Mouse (Mus musculus) forebrain, embryonic 16.5 days (tissue): ENCODE measurements around the gene Ubash3a. TPM values are rescaled to one million over a fixed set of nuclear protein-coding genes. Genes with fewer than 3 reads are reported as not detected.

Experiments
- ATAC-seq: fragments of 200-750 bp; cut with Nextera tagmentation; 2 replicates; pipeline ENCODE4 v1.8.0; 2017; ENCODE audit warnings: mild to moderate bottlenecking, moderate library complexity
- H3K27ac ChIP-seq: fragments of 300-500 bp; sonication (generic); 2 replicates; pipeline ENCODE4 v1.5.1; 2014; ENCODE audit warnings: low read length, control low read depth
- H3K27me3 ChIP-seq: fragments of 300-500 bp; sonication (generic); replicated peaks from 2 replicates; pipeline ENCODE4 v1.6.1; 2014; ENCODE audit warnings: low read length; ENCODE audit not compliant: control insufficient read depth, insufficient read depth
- H3K36me3 ChIP-seq: fragments of 300-500 bp; sonication (generic); 2 replicates; pipeline ENCODE4 v1.6.1; 2014; ENCODE audit not compliant: control insufficient read depth, insufficient read depth
- H3K4me1 ChIP-seq: fragments of 300-500 bp; sonication (generic); replicated peaks from 2 replicates; pipeline ENCODE4 v1.6.1; 2014; ENCODE audit warnings: low read length; ENCODE audit not compliant: control insufficient read depth, insufficient read depth
- H3K4me2 ChIP-seq: fragments of 300-500 bp; sonication (generic); 2 replicates; pipeline ENCODE4 v1.6.1; 2014; ENCODE audit warnings: mild to moderate bottlenecking, low read length, control low read depth
- H3K4me3 ChIP-seq: fragments of 300-500 bp; sonication (generic); replicated peaks from 2 replicates; pipeline ENCODE4 v1.5.1; 2014; ENCODE audit warnings: mild to moderate bottlenecking, low read length, control low read depth
- H3K9ac ChIP-seq: fragments of 300-500 bp; sonication (generic); replicated peaks from 2 replicates; pipeline ENCODE4 v1.6.1; 2014; ENCODE audit warnings: low read depth, low read length, control low read depth
- H3K9me3 ChIP-seq: fragments of 300-500 bp; sonication (generic); 2 replicates; pipeline ENCODE4 v1.6.1; 2016; ENCODE audit warnings: low read length; ENCODE audit not compliant: control insufficient read depth
- WGBS: fragments of 180-500 bp; shearing (Covaris S2); extraction: QIAGEN DNeasy Blood & Tissue Kit; methylation state at CpG from one replicate; pipeline ENCODE4 v1.1.7; 2014; 5-methylcytosine and 5-hydroxymethylcytosine counted together
- polyA plus RNA-seq: library from polyadenylated mRNA; unstranded; fragments of >200 nt; fragmentation: Nextera tagmentation; extraction: Ambion mirVana; gene quantifications from 2 replicates; pipeline ENCODE4 v1.2.1, GENCODE M21; 2015

The Ubash3a gene
- polyA plus RNA-seq, 1 experiment from 2014 or later: not detected

GRCm38 (mm10) chr17:31183180-31183974, 24.3 kb upstream of the Ubash3a start:
- no peak for ATAC-seq
- WGBS: 70% methylated on average over 12 of the region's 12 CpGs
- no peaks in the 10 kb centered on the region for H3K27me3 ChIP-seq
- no peak overlapping the region for H3K4me3 ChIP-seq
- H3K4me2 ChIP-seq: no peak overlapping the region
- H3K9ac ChIP-seq: no peak overlapping the region
- no peak overlapping the region for H3K27ac ChIP-seq
- no peaks in the 10 kb centered on the region for H3K4me1 ChIP-seq
- H3K36me3 ChIP-seq: no peaks in the 10 kb centered on the region
- H3K9me3 ChIP-seq: no peaks in the 10 kb centered on the region

DNA sequence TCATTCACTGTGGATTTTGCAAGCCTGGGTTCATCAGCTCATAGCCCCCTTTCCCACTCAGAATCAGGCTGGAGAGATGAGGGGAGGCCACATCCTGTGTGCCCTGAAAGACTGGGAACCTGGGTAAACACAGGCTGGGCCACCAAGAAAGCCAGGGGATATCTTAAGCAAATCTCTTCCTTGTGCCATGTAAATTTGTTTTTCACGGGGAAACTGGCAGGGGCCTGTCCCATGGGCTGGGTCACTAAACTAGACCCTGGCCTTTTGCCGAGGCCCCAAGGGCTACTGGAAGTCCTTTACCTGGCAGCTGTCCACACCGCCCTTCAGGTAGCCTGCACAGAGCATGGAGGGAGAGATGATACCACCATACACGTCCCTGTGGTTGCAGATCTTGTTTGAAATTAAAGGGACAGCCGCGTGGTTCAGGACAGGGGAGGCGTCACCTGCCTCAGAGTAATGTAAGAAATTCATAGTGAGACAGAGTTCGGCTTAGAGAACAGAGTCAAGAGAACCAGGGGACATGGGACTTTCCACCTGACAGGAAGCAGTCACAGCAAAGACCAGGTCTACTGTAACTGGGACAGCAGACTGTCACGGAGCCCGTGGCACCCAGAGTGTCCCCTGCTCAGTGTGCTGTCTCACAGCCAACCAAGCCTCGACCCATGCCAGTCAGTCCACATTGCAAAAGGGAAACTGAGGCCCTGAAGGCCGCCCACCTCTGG, 23.2 kb upstream of the Ubash3a start:
- Histone ChIP-seq H3K4me3 (no peak overlapping the region), H3K4me1 (no peaks in the 10 kb centered on the region), H3K36me3 (no peaks in the 10 kb centered on the region), H3K9me3 (no peaks in the 10 kb centered on the region), H3K27me3 (no peaks in the 10 kb centered on the region), H3K9ac (no peak overlapping the region), H3K27ac (no peak overlapping the region), H3K4me2 (no peak overlapping the region)
- WGBS: 84% methylated on average over 12 of the region's 12 CpGs
- no peak for ATAC-seq

DNA sequence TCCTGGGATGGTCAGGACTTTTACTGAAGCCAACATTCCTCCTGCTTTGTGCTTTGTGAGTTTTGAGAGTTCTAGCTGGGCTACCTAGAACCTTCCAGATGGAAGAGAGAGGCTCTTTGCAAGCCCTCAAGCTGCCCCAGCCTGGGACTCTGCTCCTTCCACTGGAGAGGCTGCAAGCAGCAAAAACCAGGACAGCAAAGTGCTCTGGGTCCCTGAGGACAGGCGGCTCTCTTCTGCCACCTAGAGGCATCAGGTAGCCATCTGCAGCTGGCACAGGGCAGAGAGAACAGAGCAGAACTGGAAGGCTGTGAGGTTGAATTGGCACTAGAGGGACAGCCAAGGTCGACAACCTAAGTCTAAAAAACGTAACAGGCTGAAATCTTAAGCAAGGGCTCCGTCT, 20.3 kb upstream of the Ubash3a start:
- 23% methylated on average over 4 of the region's 4 CpGs for WGBS
- no peak overlapping the region for H3K4me3 ChIP-seq
- no peak for ATAC-seq
- H3K4me1 ChIP-seq: no peaks in the 10 kb centered on the region
- H3K4me2 ChIP-seq: no peak overlapping the region
- no peak overlapping the region for H3K9ac ChIP-seq
- H3K27me3 ChIP-seq: no peaks in the 10 kb centered on the region
- H3K9me3 ChIP-seq: no peaks in the 10 kb centered on the region
- no peaks in the 10 kb centered on the region for H3K36me3 ChIP-seq
- H3K27ac ChIP-seq: no peak overlapping the region

DNA sequence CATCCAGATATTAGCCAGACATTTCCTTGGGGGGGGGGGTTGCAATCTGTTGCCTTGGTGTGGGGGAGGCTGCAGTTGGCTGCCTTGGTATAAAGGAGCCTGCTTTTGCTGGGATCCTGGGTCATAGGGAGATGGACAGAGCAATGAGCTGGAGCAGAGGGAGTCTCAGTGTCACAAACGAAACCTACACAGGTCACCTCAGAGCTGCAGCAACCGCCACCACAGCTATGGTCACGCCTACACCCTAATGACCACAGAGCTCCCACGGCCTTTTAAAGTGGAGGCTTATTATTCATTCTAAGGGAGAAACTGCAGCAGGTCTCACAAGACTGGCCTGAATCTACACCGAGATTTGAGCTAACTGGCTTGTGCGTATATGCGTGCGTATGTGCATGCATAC, 15.8 kb upstream of the Ubash3a start:
- no peak overlapping the region for H3K4me3 ChIP-seq
- no peak overlapping the region for H3K27ac ChIP-seq
- H3K4me2 ChIP-seq: no peak overlapping the region
- no peaks in the 10 kb centered on the region for H3K9me3 ChIP-seq
- H3K4me1 ChIP-seq: no peaks in the 10 kb centered on the region
- ATAC-seq: no peak
- H3K9ac ChIP-seq: no peak overlapping the region
- H3K27me3 ChIP-seq: no peaks in the 10 kb centered on the region
- 74% methylated on average over 8 of the region's 8 CpGs for WGBS
- H3K36me3 ChIP-seq: no peaks in the 10 kb centered on the region

DNA sequence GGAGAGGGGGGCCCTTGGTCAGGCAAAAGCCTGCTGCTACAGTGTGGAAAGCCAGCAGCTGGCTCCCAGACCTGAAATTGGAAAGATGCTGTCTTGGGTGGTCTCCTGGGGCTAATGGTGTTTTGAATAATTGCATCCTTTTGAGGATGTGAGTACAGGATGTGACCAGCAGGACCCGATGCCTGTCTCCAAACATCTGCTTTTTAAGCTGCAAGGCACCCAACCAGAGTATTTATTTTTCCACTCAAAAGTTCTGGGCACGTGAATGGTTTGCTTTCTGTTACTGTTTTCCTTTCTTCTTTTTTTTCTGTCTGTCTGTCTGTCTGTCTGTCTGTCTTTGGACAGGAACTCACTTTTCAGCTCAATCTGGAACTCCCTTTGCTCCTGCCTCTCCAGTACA, 15.0 kb upstream of the Ubash3a start:
- H3K4me3 ChIP-seq: no peak overlapping the region
- ATAC-seq: no peak
- H3K4me2 ChIP-seq: no peak overlapping the region
- H3K4me1 ChIP-seq: no peaks in the 10 kb centered on the region
- no peak overlapping the region for H3K27ac ChIP-seq
- H3K9ac ChIP-seq: no peak overlapping the region
- no peaks in the 10 kb centered on the region for H3K36me3 ChIP-seq
- no peaks in the 10 kb centered on the region for H3K9me3 ChIP-seq
- H3K27me3 ChIP-seq: no peaks in the 10 kb centered on the region
- 40% methylated on average over 2 of the region's 2 CpGs for WGBS

DNA sequence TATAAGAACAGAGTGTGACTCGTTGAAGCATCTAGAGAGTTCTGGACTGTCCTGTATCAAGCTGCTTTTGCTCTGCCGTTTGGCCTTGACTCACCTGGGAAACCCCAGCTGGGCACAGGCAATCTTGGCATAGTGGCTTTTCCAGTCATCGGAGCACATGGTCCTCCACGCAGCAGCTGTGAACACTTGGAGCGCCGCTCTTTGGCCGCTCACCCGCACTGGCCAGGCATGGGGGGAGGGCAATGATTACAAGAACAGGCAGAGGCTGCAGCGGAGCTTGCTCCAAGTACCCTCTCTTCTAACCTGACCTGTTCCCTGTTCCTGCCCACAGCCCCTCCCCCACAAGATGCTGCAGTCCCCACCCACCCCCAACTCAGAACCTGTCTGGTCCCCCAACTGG, 14.3 kb upstream of the Ubash3a start:
- no peak overlapping the region for H3K9ac ChIP-seq
- H3K4me1 ChIP-seq: no peaks in the 10 kb centered on the region
- ATAC-seq: no peak
- H3K27ac ChIP-seq: no peak overlapping the region
- H3K36me3 ChIP-seq: no peaks in the 10 kb centered on the region
- no peak overlapping the region for H3K4me2 ChIP-seq
- H3K9me3 ChIP-seq: no peaks in the 10 kb centered on the region
- whole genome bisulfite sequencing: 85% methylated on average over 9 of the region's 9 CpGs
- H3K27me3 ChIP-seq: no peaks in the 10 kb centered on the region
- H3K4me3 ChIP-seq: no peak overlapping the region

DNA sequence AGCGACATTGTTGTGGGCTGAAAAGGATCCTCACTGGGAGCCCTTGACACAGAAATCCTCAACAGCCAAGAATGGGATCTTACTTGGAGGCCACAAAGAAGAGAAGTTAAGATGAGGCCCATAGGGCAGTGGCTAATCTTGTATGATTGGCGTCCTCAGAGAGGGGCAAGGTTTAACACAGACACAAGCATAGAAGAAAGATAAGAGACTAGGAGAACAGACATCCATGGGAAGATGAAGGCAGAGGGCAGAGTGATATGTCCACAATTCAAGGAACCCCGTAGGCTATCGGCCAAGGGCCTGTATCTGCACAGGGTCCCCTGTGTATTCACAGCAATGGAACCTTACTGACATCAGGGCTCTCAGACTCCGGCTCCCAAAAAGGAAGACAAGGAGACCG, 12.5 kb upstream of the Ubash3a start:
- Histone ChIP-seq H3K9ac (no peak overlapping the region), H3K4me3 (no peak overlapping the region), H3K4me2 (no peak overlapping the region), H3K36me3 (no peaks in the 10 kb centered on the region), H3K27ac (no peak overlapping the region), H3K4me1 (no peaks in the 10 kb centered on the region), H3K27me3 (no peaks in the 10 kb centered on the region), H3K9me3 (no peaks in the 10 kb centered on the region)
- ATAC-seq: no peak
- 87% methylated on average over 6 of the region's 6 CpGs for WGBS

GRCm38 (mm10) chr17:31196283-31196682, 11.4 kb upstream of the Ubash3a start:
- H3K27ac ChIP-seq: no peak overlapping the region
- H3K4me1 ChIP-seq: no peaks in the 10 kb centered on the region
- no peak for ATAC-seq
- WGBS: 90% methylated on average over 7 of the region's 7 CpGs
- H3K4me2 ChIP-seq: no peak overlapping the region
- no peaks in the 10 kb centered on the region for H3K36me3 ChIP-seq
- no peaks in the 10 kb centered on the region for H3K9me3 ChIP-seq
- H3K9ac ChIP-seq: no peak overlapping the region
- H3K27me3 ChIP-seq: no peaks in the 10 kb centered on the region
- no peak overlapping the region for H3K4me3 ChIP-seq

GRCm38 (mm10) chr17:31198877-31199276, 8.8 kb upstream of the Ubash3a start, which contains the start of gene Tmprss3:
Gene Tmprss3 (minus strand): TSS chr17:31198977.
- no peak for ATAC-seq
- Histone ChIP-seq H3K9ac (no peak within 1 kb of the TSS), H3K4me2 (no peak within 1 kb of the TSS), H3K4me3 (no peak within 1 kb of the TSS), H3K27me3 (no peaks in the 10 kb centered on the region), H3K27ac (no peak within 1 kb of the TSS), H3K9me3 (no peaks in the 10 kb centered on the region), H3K4me1 (no peaks in the 10 kb centered on the region), H3K36me3 (no peaks in the 10 kb centered on the region)
- 86% methylated on average over 11 of the region's 11 CpGs for WGBS
